Mouse (Mus musculus): ENCODE measurements around the gene Lhx4. TPM values are rescaled to one million over a fixed set of nuclear protein-coding genes. Genes with fewer than 3 reads are reported as not detected.

Gene Lhx4
- polyA plus RNA-seq, 1 experiment from 2014 or later = 5.0 TPM

- Histone ChIP-seq H3K9ac (replicated peaks) (no peak overlapping the region), H3K4me1 (peaks cover 12% of the 10 kb centered on the region), H3K4me2 (peak overlapping the region; percentile 48), H3K27me3 (replicated peaks) (peaks cover 43% of the 10 kb centered on the region), H3K9me3 (replicated peaks) (no peaks in the 10 kb centered on the region), H3K27ac (replicated peaks) (no peak overlapping the region), H3K4me3 (replicated peaks) (0 out of 2 replicates have a peak overlapping the region, but pooled peaks have one; percentile 9), H3K36me3 (no peaks in the 10 kb centered on the region)
- ATAC-seq (ENCODE audit: low FRiP score) = 0 out of 2 replicates have a peak, but pooled peaks have one; percentile 21
- WGBS = under 1% methylated on average over 13 of the region's 13 CpGs
These were observed 29.3 kb downstream of the Lhx4 start for GRCm38 (mm10) chr1:155722185-155722584.

- no peak overlapping the region for H3K4me3 ChIP-seq (replicated peaks)
- H3K9ac ChIP-seq (replicated peaks) = no peak overlapping the region
- peaks cover 12% of the 10 kb centered on the region for H3K4me1 ChIP-seq
- no peaks in the 10 kb centered on the region for H3K36me3 ChIP-seq
- no peak overlapping the region for H3K4me2 ChIP-seq
- WGBS = 26% methylated on average over 8 of the region's 8 CpGs
- peaks cover 39% of the 10 kb centered on the region for H3K27me3 ChIP-seq (replicated peaks)
- ATAC-seq (ENCODE audit: low FRiP score) = no peak
- H3K27ac ChIP-seq (replicated peaks) = no peak overlapping the region
- no peaks in the 10 kb centered on the region for H3K9me3 ChIP-seq (replicated peaks)
These were observed 30.0 kb downstream of the Lhx4 start for GRCm38 (mm10) chr1:155721443-155721842.

- Histone ChIP-seq H3K4me3 (replicated peaks) (no peak overlapping the region), H3K4me2 (no peak overlapping the region), H3K36me3 (no peaks in the 10 kb centered on the region), H3K9me3 (replicated peaks) (no peaks in the 10 kb centered on the region), H3K27me3 (replicated peaks) (peaks cover 38% of the 10 kb centered on the region), H3K9ac (replicated peaks) (no peak overlapping the region), H3K4me1 (peaks cover 12% of the 10 kb centered on the region), H3K27ac (replicated peaks) (no peak overlapping the region)
- WGBS = 57% methylated on average over 5 of the region's 5 CpGs
- ATAC-seq (ENCODE audit: low FRiP score) = no peak
These were observed 31.5 kb downstream of the Lhx4 start for GRCm38 (mm10) chr1:155720006-155720405.

- H3K4me1 ChIP-seq = peaks cover 12% of the 10 kb centered on the region
- H3K36me3 ChIP-seq = no peaks in the 10 kb centered on the region
- H3K4me3 ChIP-seq (replicated peaks) = no peak overlapping the region
- H3K9ac ChIP-seq (replicated peaks) = no peak overlapping the region
- H3K9me3 ChIP-seq (replicated peaks) = no peaks in the 10 kb centered on the region
- H3K27me3 ChIP-seq (replicated peaks) = peaks cover 26% of the 10 kb centered on the region
- H3K4me2 ChIP-seq = no peak overlapping the region
- 48% methylated on average over 3 of the region's 3 CpGs for WGBS
- no peak overlapping the region for H3K27ac ChIP-seq (replicated peaks)
- ATAC-seq (ENCODE audit: low FRiP score) = no peak
These were observed 32.6 kb downstream of the Lhx4 start for GRCm38 (mm10) chr1:155718851-155719250.

- Histone ChIP-seq H3K9ac (replicated peaks) (no peak overlapping the region), H3K27ac (replicated peaks) (no peak overlapping the region), H3K27me3 (replicated peaks) (peaks cover 16% of the 10 kb centered on the region; the same call in 1 of the 2 replicates), H3K4me2 (no peak overlapping the region), H3K36me3 (no peaks in the 10 kb centered on the region), H3K9me3 (replicated peaks) (no peaks in the 10 kb centered on the region), H3K4me1 (peaks cover 7% of the 10 kb centered on the region), H3K4me3 (replicated peaks) (no peak overlapping the region)
- no peak for ATAC-seq (ENCODE audit: low FRiP score)
- WGBS = 96% methylated on average over 12 of the region's 12 CpGs
These were observed 34.2 kb downstream of the Lhx4 start for GRCm38 (mm10) chr1:155717301-155717700.

- Histone ChIP-seq H3K9ac (replicated peaks) (no peak overlapping the region), H3K4me3 (replicated peaks) (no peak overlapping the region), H3K4me1 (peaks cover 8% of the 10 kb centered on the region; the same call in 1 of the 2 replicates), H3K36me3 (no peaks in the 10 kb centered on the region), H3K9me3 (replicated peaks) (no peaks in the 10 kb centered on the region), H3K27me3 (replicated peaks) (peaks cover 12% of the 10 kb centered on the region; the same call in 1 of the 2 replicates), H3K27ac (replicated peaks) (no peak overlapping the region), H3K4me2 (no peak overlapping the region)
- ATAC-seq (ENCODE audit: low FRiP score) = no peak
These were observed 36.1 kb downstream of the Lhx4 start for GRCm38 (mm10) chr1:155715366-155715765.

- Histone ChIP-seq H3K4me2 (no peak overlapping the region), H3K27ac (replicated peaks) (no peak overlapping the region), H3K4me3 (replicated peaks) (no peak overlapping the region), H3K27me3 (replicated peaks) (peaks cover 10% of the 10 kb centered on the region; the same call in 1 of the 2 replicates), H3K9ac (replicated peaks) (no peak overlapping the region), H3K9me3 (replicated peaks) (no peaks in the 10 kb centered on the region), H3K4me1 (peaks cover 8% of the 10 kb centered on the region; the same call in 1 of the 2 replicates), H3K36me3 (no peaks in the 10 kb centered on the region)
- ATAC-seq (ENCODE audit: low FRiP score) = no peak
- WGBS = 59% methylated on average over 2 of the region's 2 CpGs
These were observed 38.2 kb downstream of the Lhx4 start for GRCm38 (mm10) chr1:155713306-155713705.

- no peaks in the 10 kb centered on the region for H3K36me3 ChIP-seq
- H3K4me3 ChIP-seq (replicated peaks) = no peak overlapping the region
- H3K27ac ChIP-seq (replicated peaks) = no peak overlapping the region
- no peak overlapping the region for H3K9ac ChIP-seq (replicated peaks)
- 58% methylated on average over 5 of the region's 5 CpGs for WGBS
- 0 out of 2 replicates have a peak, but pooled peaks have one; percentile 34 for ATAC-seq (ENCODE audit: low FRiP score)
- no peaks in the 10 kb centered on the region for H3K27me3 ChIP-seq (replicated peaks)
- no peaks in the 10 kb centered on the region for H3K9me3 ChIP-seq (replicated peaks)
- H3K4me2 ChIP-seq = no peak overlapping the region
- H3K4me1 ChIP-seq = peaks cover 6% of the 10 kb centered on the region; the same call in 1 of the 2 replicates
These were observed 47.3 kb downstream of the Lhx4 start for GRCm38 (mm10) chr1:155704182-155704581.

- no peaks in the 10 kb centered on the region for H3K9me3 ChIP-seq (replicated peaks)
- no peaks in the 10 kb centered on the region for H3K27me3 ChIP-seq (replicated peaks)
- no peaks in the 10 kb centered on the region for H3K36me3 ChIP-seq
- 90% methylated on average over 5 of the region's 5 CpGs for WGBS
- peaks cover 16% of the 10 kb centered on the region for H3K4me1 ChIP-seq
- H3K9ac ChIP-seq (replicated peaks) = no peak overlapping the region
- no peak for ATAC-seq (ENCODE audit: low FRiP score)
- H3K27ac ChIP-seq (replicated peaks) = no peak overlapping the region
- no peak overlapping the region for H3K4me3 ChIP-seq (replicated peaks)
- no peak overlapping the region for H3K4me2 ChIP-seq
These were observed 48.2 kb downstream of the Lhx4 start for GRCm38 (mm10) chr1:155703191-155703680.

GRCm38 (mm10) chr1:155700886-155701285, 50.6 kb downstream of the Lhx4 start:
- Histone ChIP-seq H3K4me1 (peaks cover 22% of the 10 kb centered on the region), H3K9ac (replicated peaks) (no peak overlapping the region), H3K36me3 (no peaks in the 10 kb centered on the region), H3K4me2 (no peak overlapping the region), H3K27me3 (replicated peaks) (no peaks in the 10 kb centered on the region), H3K9me3 (replicated peaks) (no peaks in the 10 kb centered on the region), H3K4me3 (replicated peaks) (no peak overlapping the region), H3K27ac (replicated peaks) (no peak overlapping the region)
- ATAC-seq (ENCODE audit: low FRiP score) = no peak

GRCm38 (mm10) chr1:155698373-155699159, 52.9 kb downstream of the Lhx4 start:
- ATAC-seq (ENCODE audit: low FRiP score) = peak; percentile 64
- WGBS = 23% methylated on average over 17 of the region's 17 CpGs
- Histone ChIP-seq H3K9me3 (replicated peaks) (no peaks in the 10 kb centered on the region), H3K4me2 (peak overlapping the region; percentile 26), H3K9ac (replicated peaks) (no peak overlapping the region), H3K27me3 (replicated peaks) (no peaks in the 10 kb centered on the region), H3K4me3 (replicated peaks) (no peak overlapping the region), H3K36me3 (no peaks in the 10 kb centered on the region), H3K4me1 (peaks cover 22% of the 10 kb centered on the region), H3K27ac (replicated peaks) (no peak overlapping the region; the same call in 1 of the 2 replicates)

GRCm38 (mm10) chr1:155693443-155693842, 58.0 kb downstream of the Lhx4 start:
- no peaks in the 10 kb centered on the region for H3K9me3 ChIP-seq (replicated peaks)
- H3K27ac ChIP-seq (replicated peaks) = no peak overlapping the region
- H3K4me1 ChIP-seq = peaks cover 21% of the 10 kb centered on the region
- H3K9ac ChIP-seq (replicated peaks) = no peak overlapping the region
- ATAC-seq (ENCODE audit: low FRiP score) = peak; percentile 30
- H3K36me3 ChIP-seq = no peaks in the 10 kb centered on the region
- H3K4me2 ChIP-seq = no peak overlapping the region
- WGBS = 21% methylated on average over 5 of the region's 5 CpGs
- H3K4me3 ChIP-seq (replicated peaks) = no peak overlapping the region
- H3K27me3 ChIP-seq (replicated peaks) = no peaks in the 10 kb centered on the region

Data from neural tube, embryonic 15.5 days (tissue).